Mouse (Mus musculus) C2C12 (cell line): ENCODE data around the gene Cntnap2. TPM values are rescaled to one million over a fixed set of nuclear protein-coding genes. Genes with fewer than 3 reads are reported as not detected.

ENCODE experiments used
- H3K27me3 ChIP-seq: one replicate; pipeline ENCODE4 v1.6.1; 2011; ENCODE audit not compliant: control insufficient read depth, insufficient read depth, insufficient read length
- H3K36me3 ChIP-seq: one replicate; pipeline ENCODE4 v1.6.1; 2011; ENCODE audit not compliant: control insufficient read depth, insufficient read depth
- H3K4me3 ChIP-seq: one replicate; pipeline ENCODE4 v1.5.1; 2011; ENCODE audit warnings: mild to moderate bottlenecking, control low read depth; ENCODE audit not compliant: poor library complexity, insufficient read depth, severe bottlenecking
- H3K79me2 ChIP-seq: one replicate; pipeline ENCODE4 v1.6.1; 2011; ENCODE audit not compliant: control insufficient read depth, insufficient read depth
- H3K79me3 ChIP-seq: one replicate; pipeline ENCODE4 v1.6.1; 2011; ENCODE audit warnings: low read depth, control low read depth
- H3ac ChIP-seq: one replicate; pipeline ENCODE3; 2011; ENCODE audit warnings: low read depth; ENCODE audit not compliant: control insufficient read depth, insufficient read length
- CEBPB ChIP-seq: IDR thresholded peaks from one replicate; pipeline ENCODE4 v1.6.1; 2011; ENCODE audit warnings: low read depth, mild to moderate bottlenecking, control low read depth, moderate library complexity
- CTCF ChIP-seq: IDR thresholded peaks from one replicate; pipeline ENCODE4 v1.5.1; 2011; ENCODE audit not compliant: control insufficient read depth, insufficient read depth, insufficient read length
- FOSL1 ChIP-seq: IDR thresholded peaks from one replicate; pipeline ENCODE4 v1.8.0; 2011; ENCODE audit warnings: mild to moderate bottlenecking, low read length; ENCODE audit not compliant: poor library complexity, insufficient read depth, severe bottlenecking
- MAX ChIP-seq: IDR thresholded peaks from one replicate; pipeline ENCODE4 v1.6.1; 2011; ENCODE audit warnings: mild to moderate bottlenecking, control low read depth
- MYOD1 ChIP-seq: IDR thresholded peaks from one replicate; pipeline ENCODE4 v1.6.1; 2011; ENCODE audit warnings: low read depth; ENCODE audit not compliant: control insufficient read depth, insufficient read length
- MYOG ChIP-seq: IDR thresholded peaks from one replicate; pipeline ENCODE4 v1.6.1; 2011; ENCODE audit not compliant: control insufficient read depth, insufficient read length; ENCODE audit errors: extremely low read depth
- USF1 ChIP-seq: IDR thresholded peaks from one replicate; pipeline ENCODE4 v1.6.1; 2011; ENCODE audit warnings: low read depth, mild to moderate bottlenecking, control low read depth, moderate library complexity
- polyA plus RNA-seq: library from polyadenylated mRNA; unstranded; fragments of >200 nt; fragmentation: generic; extraction: Trizol; gene quantifications from one replicate; pipeline ENCODE4 v1.2.1, GENCODE M21; 2012; ENCODE audit warnings: missing spikeins

Gene Cntnap2
- polyA plus RNA-seq, 1 experiment: 0.02 TPM

GRCm38 (mm10) chr6:46240349-46240748 lies 1181.2 kb downstream of the Cntnap2 start:
- H3K79me2 ChIP-seq: no peaks in the 10 kb centered on the region
- H3K79me3 ChIP-seq: no peaks in the 10 kb centered on the region
- H3K36me3 ChIP-seq: no peaks in the 10 kb centered on the region
- no peaks in the 10 kb centered on the region for H3K27me3 ChIP-seq
- H3ac ChIP-seq: no peak overlapping the region
- H3K4me3 ChIP-seq: no peak overlapping the region
- TF ChIP-seq MAX: no peak
- TF ChIP-seq CEBPB: no peak
- TF ChIP-seq FOSL1: no peak
- TF ChIP-seq MYOD1: no peak
- TF ChIP-seq CTCF: no peak
- no peak for TF ChIP-seq USF1
- TF ChIP-seq MYOG: no peak

- H3K79me2 ChIP-seq: no peaks in the 10 kb centered on the region
- no peak for TF ChIP-seq MYOD1
- no peak for TF ChIP-seq FOSL1
- no peak for TF ChIP-seq MYOG
- no peak for TF ChIP-seq USF1
- no peak for TF ChIP-seq MAX
- no peak for TF ChIP-seq CTCF
- H3K79me3 ChIP-seq: no peaks in the 10 kb centered on the region
- no peak overlapping the region for H3K4me3 ChIP-seq
- no peak overlapping the region for H3ac ChIP-seq
- H3K27me3 ChIP-seq: no peaks in the 10 kb centered on the region
- H3K36me3 ChIP-seq: no peaks in the 10 kb centered on the region
Observed at GRCm38 (mm10) chr6:46263171-46263570, 1204.0 kb downstream of the Cntnap2 start.

GRCm38 (mm10) chr6:46346946-46347345 lies 1287.8 kb downstream of the Cntnap2 start:
- no peaks in the 10 kb centered on the region for H3K79me3 ChIP-seq
- no peak overlapping the region for H3K4me3 ChIP-seq
- no peaks in the 10 kb centered on the region for H3K36me3 ChIP-seq
- H3K27me3 ChIP-seq: no peaks in the 10 kb centered on the region
- H3K79me2 ChIP-seq: no peaks in the 10 kb centered on the region
- H3ac ChIP-seq: no peak overlapping the region
- TF ChIP-seq CTCF (no peak), MYOG (no peak), FOSL1 (no peak), CEBPB (no peak), USF1 (no peak), MAX (no peak)

GRCm38 (mm10) chr6:46361091-46361490 lies 1301.9 kb downstream of the Cntnap2 start:
- TF ChIP-seq CTCF (no peak), CEBPB (no peak), USF1 (no peak), MYOG (no peak), MAX (no peak), FOSL1 (no peak), MYOD1 (no peak)
- no peak overlapping the region for H3ac ChIP-seq
- no peaks in the 10 kb centered on the region for H3K27me3 ChIP-seq
- H3K36me3 ChIP-seq: no peaks in the 10 kb centered on the region
- H3K79me2 ChIP-seq: no peaks in the 10 kb centered on the region
- H3K79me3 ChIP-seq: no peaks in the 10 kb centered on the region
- H3K4me3 ChIP-seq: no peak overlapping the region

GRCm38 (mm10) chr6:46362156-46362555 lies 1303.0 kb downstream of the Cntnap2 start:
- Histone ChIP-seq H3ac (no peak overlapping the region), H3K79me3 (no peaks in the 10 kb centered on the region), H3K27me3 (no peaks in the 10 kb centered on the region), H3K79me2 (no peaks in the 10 kb centered on the region), H3K36me3 (no peaks in the 10 kb centered on the region), H3K4me3 (no peak overlapping the region)
- no peak for TF ChIP-seq CEBPB
- no peak for TF ChIP-seq FOSL1
- no peak for TF ChIP-seq USF1
- TF ChIP-seq MAX: no peak
- TF ChIP-seq MYOG: no peak

- Histone ChIP-seq H3K27me3 (no peaks in the 10 kb centered on the region), H3K36me3 (no peaks in the 10 kb centered on the region), H3ac (no peak overlapping the region), H3K79me2 (no peaks in the 10 kb centered on the region), H3K79me3 (no peaks in the 10 kb centered on the region), H3K4me3 (no peak overlapping the region)
- TF ChIP-seq USF1 (no peak), CTCF (no peak), MYOD1 (no peak), CEBPB (no peak), MYOG (no peak), FOSL1 (no peak), MAX (no peak)
Observed at GRCm38 (mm10) chr6:46398725-46399589, 1339.8 kb downstream of the Cntnap2 start.
